Mouse (Mus musculus) stomach, postnatal 0 days (tissue): ENCODE measurements around the gene Ap1g1. TPM values are rescaled to one million over a fixed set of nuclear protein-coding genes. Genes with fewer than 3 reads are reported as not detected.
A peak's percentile ranks its signal among the peaks of the same experiment; 100 is the strongest.

Experiments
- ATAC-seq: fragments of 200-750 bp; cut with Nextera tagmentation; 2 replicates; pipeline ENCODE4 v1.8.0; 2017; ENCODE audit not compliant: low FRiP score, low TSS enrichment
- DNase-seq: peaks from one replicate; pipeline ENCODE4 v3.0.0-alpha.2; 2016; ENCODE audit warnings: low spot score
- H3K27ac ChIP-seq: fragments of 300-500 bp; sonication (generic); replicated peaks from 2 replicates; pipeline ENCODE4 v1.5.1; 2014; ENCODE audit warnings: mild to moderate bottlenecking, control low read depth
- H3K27me3 ChIP-seq: fragments of 300-500 bp; sonication (generic); 2 replicates; pipeline ENCODE4 v1.6.1; 2014; ENCODE audit warnings: low read length; ENCODE audit not compliant: control insufficient read depth, insufficient read depth
- H3K36me3 ChIP-seq: fragments of 300-500 bp; sonication (generic); 2 replicates; pipeline ENCODE4 v1.6.1; 2014; ENCODE audit warnings: low read length, mixed read lengths; ENCODE audit not compliant: control insufficient read depth, insufficient read depth
- H3K4me1 ChIP-seq: fragments of 300-500 bp; sonication (generic); replicated peaks from 2 replicates; pipeline ENCODE4 v1.6.1; 2014; ENCODE audit warnings: antibody characterized with exemption; ENCODE audit not compliant: control insufficient read depth, insufficient read depth
- H3K4me2 ChIP-seq: fragments of 300-500 bp; sonication (generic); replicated peaks from 2 replicates; pipeline ENCODE4 v1.6.1; 2014; ENCODE audit warnings: low read depth, mild to moderate bottlenecking, control low read depth, moderate library complexity
- H3K4me3 ChIP-seq: fragments of 300-500 bp; sonication (generic); 2 replicates; pipeline ENCODE4 v1.5.1; 2014; ENCODE audit warnings: low read depth, low read length, control low read depth
- H3K9ac ChIP-seq: fragments of 300-500 bp; sonication (generic); 2 replicates; pipeline ENCODE4 v1.6.1; 2014; ENCODE audit warnings: mild to moderate bottlenecking, low read length, control low read depth, mixed read lengths
- H3K9me3 ChIP-seq: fragments of 300-500 bp; sonication (generic); 2 replicates; pipeline ENCODE4 v1.6.1; 2016; ENCODE audit warnings: low read length; ENCODE audit not compliant: control insufficient read depth
- CTCF ChIP-seq: IDR thresholded peaks from 2 replicates; pipeline ENCODE4 v1.5.1; 2016; ENCODE audit warnings: antibody characterized with exemption, low read depth, mild to moderate bottlenecking, moderate library complexity
- EP300 ChIP-seq: optimal IDR thresholded peaks from 2 replicates; pipeline ENCODE3; 2016; ENCODE audit warnings: antibody characterized with exemption
- WGBS: fragments of 180-500 bp; shearing (Covaris S2); extraction: QIAGEN DNeasy Blood & Tissue Kit; methylation state at CpG from one replicate; pipeline ENCODE4 v1.1.7; 2014; 5-methylcytosine and 5-hydroxymethylcytosine counted together
- polyA plus RNA-seq: library from polyadenylated mRNA; unstranded; fragments of >200 nt; fragmentation: Nextera tagmentation; extraction: Ambion mirVana; gene quantifications from 2 replicates; pipeline ENCODE4 v1.2.1, GENCODE M21; 2015

Ap1g1 gene
- polyA plus RNA-seq, 1 experiment from 2014 or later, result 20.2 TPM

GRCm38 (mm10) chr8:109777851-109778250 lies 503 bp upstream of the Ap1g1 start:
- no peak overlapping the region for H3K27ac ChIP-seq
- no peaks in the 10 kb centered on the region for H3K9me3 ChIP-seq
- 0 out of 2 replicates have a peak overlapping the region, but pooled peaks have one; percentile 31 for H3K9ac ChIP-seq
- TF ChIP-seq CTCF, result no peak
- no peak for TF ChIP-seq EP300
- H3K27me3 ChIP-seq, result no peaks in the 10 kb centered on the region
- peaks cover 3% of the 10 kb centered on the region; the same call in 1 of the 2 replicates for H3K4me1 ChIP-seq
- ATAC-seq, result no peak
- DNase-seq, result no peak
- H3K4me2 ChIP-seq, result peak overlapping the region; percentile 60
- H3K4me3 ChIP-seq, result peak overlapping the region; percentile 97
- no peaks in the 10 kb centered on the region for H3K36me3 ChIP-seq
- 19% methylated on average over 5 of the region's 5 CpGs for WGBS

- Histone ChIP-seq H3K4me1 (peaks cover 3% of the 10 kb centered on the region; the same call in 1 of the 2 replicates), H3K9me3 (no peaks in the 10 kb centered on the region), H3K27ac (peak overlapping the region; percentile 99), H3K4me3 (peak overlapping the region; percentile 97), H3K27me3 (no peaks in the 10 kb centered on the region), H3K9ac (peak overlapping the region; percentile 95), H3K4me2 (peak overlapping the region; percentile 60), H3K36me3 (no peaks in the 10 kb centered on the region)
- no peak; the same call in 1 of the 2 replicates for ATAC-seq
- 0% methylated on average over 29 of the region's 32 CpGs for WGBS
- no peak for TF ChIP-seq CTCF
- TF ChIP-seq EP300, result no peak
- no peak for DNase-seq
Measured at GRCm38 (mm10) chr8:109778993-109779421, 653 bp downstream of the Ap1g1 start.

GRCm38 (mm10) chr8:109779431-109780228 lies 1.3 kb downstream of the Ap1g1 start:
- peak overlapping the region; percentile 99 for H3K27ac ChIP-seq
- H3K4me1 ChIP-seq, result peaks cover 3% of the 10 kb centered on the region; the same call in 1 of the 2 replicates
- ATAC-seq, result peak; percentile 54
- H3K27me3 ChIP-seq, result no peaks in the 10 kb centered on the region
- 9% methylated on average over 24 of the region's 24 CpGs for WGBS
- TF ChIP-seq CTCF, result no peak
- peak overlapping the region; percentile 95 for H3K9ac ChIP-seq
- peak overlapping the region; percentile 60 for H3K4me2 ChIP-seq
- H3K4me3 ChIP-seq, result peak overlapping the region; percentile 97
- peak; percentile 19 for DNase-seq
- no peaks in the 10 kb centered on the region for H3K9me3 ChIP-seq
- no peaks in the 10 kb centered on the region for H3K36me3 ChIP-seq

GRCm38 (mm10) chr8:109780548-109780947 lies 2.2 kb downstream of the Ap1g1 start:
- H3K9me3 ChIP-seq, result no peaks in the 10 kb centered on the region
- no peaks in the 10 kb centered on the region for H3K27me3 ChIP-seq
- H3K4me2 ChIP-seq, result peak overlapping the region; percentile 60; the same call in 1 of the 2 replicates
- peak overlapping the region; percentile 36; the same call in 1 of the 2 replicates for H3K27ac ChIP-seq
- ATAC-seq (no peak), DNase-seq (no peak)
- WGBS, result 39% methylated on average over 4 of the region's 4 CpGs
- no peak overlapping the region; the same call in 1 of the 2 replicates for H3K4me3 ChIP-seq
- no peaks in the 10 kb centered on the region for H3K36me3 ChIP-seq
- TF ChIP-seq CTCF (no peak), EP300 (no peak)
- H3K9ac ChIP-seq, result no peak overlapping the region
- peaks cover 3% of the 10 kb centered on the region; the same call in 1 of the 2 replicates for H3K4me1 ChIP-seq

- no peak for ATAC-seq
- Histone ChIP-seq H3K4me1 (peaks cover 5% of the 10 kb centered on the region; the same call in 1 of the 2 replicates), H3K36me3 (no peaks in the 10 kb centered on the region), H3K27me3 (no peaks in the 10 kb centered on the region), H3K27ac (no peak overlapping the region), H3K9ac (no peak overlapping the region), H3K4me3 (no peak overlapping the region), H3K4me2 (no peak overlapping the region), H3K9me3 (no peaks in the 10 kb centered on the region)
- TF ChIP-seq EP300 (no peak), CTCF (no peak)
- no peak for DNase-seq
- WGBS, result 96% methylated on average over 2 of the region's 2 CpGs
Measured at GRCm38 (mm10) chr8:109790938-109791337, 12.6 kb downstream of the Ap1g1 start.

- H3K9me3 ChIP-seq, result no peaks in the 10 kb centered on the region
- H3K4me2 ChIP-seq, result no peak overlapping the region
- no peak for TF ChIP-seq EP300
- TF ChIP-seq CTCF, result no peak
- H3K4me3 ChIP-seq, result no peak overlapping the region
- no peaks in the 10 kb centered on the region for H3K36me3 ChIP-seq
- H3K27ac ChIP-seq, result no peak overlapping the region
- no peaks in the 10 kb centered on the region for H3K27me3 ChIP-seq
- ATAC-seq (no peak), DNase-seq (no peak)
- H3K4me1 ChIP-seq, result peaks cover 7% of the 10 kb centered on the region; the same call in 1 of the 2 replicates
- no peak overlapping the region for H3K9ac ChIP-seq
- 9% methylated on average over 1 of the region's 1 CpGs for WGBS
Measured at GRCm38 (mm10) chr8:109795166-109795565, 16.8 kb downstream of the Ap1g1 start.
